Mouse (Mus musculus) spleen, adult 2 months (tissue): ENCODE results near the gene Epc2. TPM values are rescaled to one million over a fixed set of nuclear protein-coding genes. Genes with fewer than 3 reads are reported as not detected.

Experiments
- DNase-seq, 2 experiments: peaks; one replicate each; pipeline versions ENCODE4 v3.0.0 to v3.0.0-alpha.2; 2012 to 2021; ENCODE audit warnings: low spot score in 2 of 2, low read depth in 1 of 2
- H3K27ac ChIP-seq: fragments of 200-500 bp; 2 replicates; pipeline ENCODE4 v1.5.1; 2012; ENCODE audit warnings: low read length, inconsistent platforms; ENCODE audit not compliant: insufficient read depth
- H3K27me3 ChIP-seq: fragments of 200-500 bp; 2 replicates; pipeline ENCODE4 v1.6.1; 2012; ENCODE audit warnings: mild to moderate bottlenecking, moderate library complexity, low read length, inconsistent platforms; ENCODE audit not compliant: control insufficient read depth, insufficient read depth
- H3K36me3 ChIP-seq: fragments of 200-500 bp; 2 replicates; pipeline ENCODE4 v1.6.1; 2012; ENCODE audit warnings: mild to moderate bottlenecking, low read length, inconsistent platforms; ENCODE audit not compliant: control insufficient read depth, insufficient read depth
- H3K4me1 ChIP-seq: fragments of 200-500 bp; 2 replicates; pipeline ENCODE4 v1.6.1; 2011; ENCODE audit warnings: inconsistent platforms; ENCODE audit not compliant: control insufficient read depth, insufficient read depth, insufficient read length
- H3K4me3 ChIP-seq: fragments of 200-500 bp; 2 replicates; pipeline ENCODE4 v1.5.1; 2011; ENCODE audit warnings: mild to moderate bottlenecking, inconsistent platforms; ENCODE audit not compliant: insufficient read depth, insufficient read length; ENCODE audit errors: extremely low read depth
- CTCF ChIP-seq: fragments of 200-500 bp; IDR thresholded peaks from 2 replicates; pipeline ENCODE4 v1.5.1; 2011; ENCODE audit warnings: mild to moderate bottlenecking, inconsistent platforms; ENCODE audit not compliant: insufficient read depth, insufficient read length, insufficient replicate concordance; ENCODE audit errors: extremely low read depth
- POLR2A ChIP-seq: fragments of 200-500 bp; IDR thresholded peaks from 2 replicates; pipeline ENCODE4 v1.6.1; 2011; ENCODE audit warnings: low read depth, low read length, inconsistent platforms
- WGBS: fragments of 180-500 bp; shearing (Covaris S2); methylation state at CpG from one replicate; pipeline ENCODE4 v1.1.7; 2018; 5-methylcytosine and 5-hydroxymethylcytosine counted together
- polyA plus RNA-seq: library from polyadenylated mRNA; depleted of rRNA; stranded (reverse); fragments of >200 nt; gene quantifications from 2 replicates; pipeline ENCODE4 v1.2.3, GENCODE M21; 2012

Epc2 gene
- polyA plus RNA-seq, 1 experiment = 5.7 TPM

GRCm38 (mm10) chr2:49562688-49563350, 111.5 kb downstream of the Epc2 start:
- H3K27me3 ChIP-seq = no peaks in the 10 kb centered on the region
- WGBS = 88% methylated on average over 10 of the region's 10 CpGs

GRCm38 (mm10) chr2:49569862-49570777, 118.8 kb downstream of the Epc2 start:
- DNase-seq = no peak
- Histone ChIP-seq H3K27ac (no peak overlapping the region), H3K27me3 (no peaks in the 10 kb centered on the region), H3K4me3 (no peak overlapping the region), H3K4me1 (no peaks in the 10 kb centered on the region), H3K36me3 (no peaks in the 10 kb centered on the region)
- WGBS = 68% methylated on average over 16 of the region's 16 CpGs
- TF ChIP-seq POLR2A = no peak
- no peak for TF ChIP-seq CTCF

More at GRCm38 (mm10) chr2:49562688-49563350, 111.5 kb downstream of the Epc2 start:
- Histone ChIP-seq H3K27ac (no peak overlapping the region), H3K4me1 (no peaks in the 10 kb centered on the region), H3K4me3 (no peak overlapping the region), H3K36me3 (no peaks in the 10 kb centered on the region)
- TF ChIP-seq POLR2A (no peak), CTCF (no peak)
- DNase-seq = no peak

- no peak overlapping the region for H3K4me3 ChIP-seq
- H3K27me3 ChIP-seq = no peaks in the 10 kb centered on the region
- no peak for DNase-seq
- H3K36me3 ChIP-seq = no peaks in the 10 kb centered on the region
- H3K4me1 ChIP-seq = no peaks in the 10 kb centered on the region
- WGBS = 56% methylated on average over 6 of the region's 6 CpGs
- no peak overlapping the region for H3K27ac ChIP-seq
- TF ChIP-seq POLR2A = no peak
- no peak for TF ChIP-seq CTCF
Observed at GRCm38 (mm10) chr2:49570778-49571101, 119.5 kb downstream of the Epc2 start.

GRCm38 (mm10) chr2:49571159-49571920, 120.1 kb downstream of the Epc2 start:
- no peaks in the 10 kb centered on the region for H3K36me3 ChIP-seq
- no peak overlapping the region for H3K27ac ChIP-seq
- no peaks in the 10 kb centered on the region for H3K4me1 ChIP-seq
- H3K4me3 ChIP-seq = no peak overlapping the region
- no peak for DNase-seq
- 79% methylated on average over 11 of the region's 11 CpGs for WGBS
- H3K27me3 ChIP-seq = no peaks in the 10 kb centered on the region
- TF ChIP-seq POLR2A (no peak), CTCF (no peak)

- H3K27me3 ChIP-seq = no peaks in the 10 kb centered on the region
- no peak overlapping the region for H3K27ac ChIP-seq
- TF ChIP-seq POLR2A (no peak), CTCF (no peak)
- H3K36me3 ChIP-seq = no peaks in the 10 kb centered on the region
- H3K4me1 ChIP-seq = no peaks in the 10 kb centered on the region
- 89% methylated on average over 12 of the region's 12 CpGs for WGBS
- no peak for DNase-seq
- no peak overlapping the region for H3K4me3 ChIP-seq
Observed at GRCm38 (mm10) chr2:49572111-49572642, 120.9 kb downstream of the Epc2 start.

- H3K36me3 ChIP-seq = no peaks in the 10 kb centered on the region
- H3K27me3 ChIP-seq = no peaks in the 10 kb centered on the region
- no peaks in the 10 kb centered on the region for H3K4me1 ChIP-seq
- WGBS = 88% methylated on average over 9 of the region's 9 CpGs
- DNase-seq = no peak
- H3K27ac ChIP-seq = no peak overlapping the region
- no peak for TF ChIP-seq POLR2A
- no peak for TF ChIP-seq CTCF
- no peak overlapping the region for H3K4me3 ChIP-seq
Observed at GRCm38 (mm10) chr2:49572684-49573083, 121.4 kb downstream of the Epc2 start.
